Mouse (Mus musculus): Measurements from ENCODE around the gene Gm28557. TPM values are rescaled to one million over a fixed set of nuclear protein-coding genes. Genes with fewer than 3 reads are reported as not detected.
"Not testable (repeated sequence)": the region's sequence is repeated elsewhere in the genome, so short reads cannot be mapped to it uniquely, and the experiment has no call there.

Gm28557 gene
- 3.1 and 3.3 TPM in 2 replicates for polyA plus RNA-seq (2015; fragmentation: Nextera tagmentation; extraction: Ambion mirVana)

DNA sequence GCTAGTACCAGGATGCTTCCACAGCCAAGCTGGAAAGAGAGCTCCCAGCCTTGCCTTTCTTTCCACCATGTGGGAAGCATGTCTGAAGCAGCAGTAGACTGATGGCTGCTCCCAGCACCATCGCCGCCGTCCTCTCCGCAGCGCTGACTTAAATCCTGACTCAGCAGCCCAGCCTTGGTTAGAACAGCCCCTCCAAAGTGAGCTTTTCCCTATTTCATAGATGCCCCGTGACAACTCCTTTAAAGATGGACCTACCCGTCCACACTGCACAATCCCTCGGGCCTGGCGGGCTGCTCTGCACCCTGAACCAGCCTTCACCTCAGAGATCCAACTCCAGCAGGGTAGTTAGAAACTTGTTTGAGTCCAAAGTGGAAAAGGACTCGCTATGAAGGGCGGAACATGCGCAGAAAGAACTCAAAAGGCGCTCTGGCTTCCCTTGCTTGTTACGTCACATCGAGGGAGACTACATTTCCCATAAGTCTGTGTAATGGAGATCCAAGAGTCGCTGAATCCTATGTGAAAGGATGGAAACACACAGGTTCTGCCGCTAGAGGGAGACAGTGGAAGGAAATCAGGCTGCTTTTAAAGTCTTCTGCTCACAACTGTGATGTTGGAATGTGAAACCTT, at the start of gene Gm28557:
Gene Gm28557 (minus strand): TSS at position 411 of the 627 bp plus-strand sequence.
- Histone ChIP-seq H3K9ac (ENCODE audit: low read length) (peak within 1 kb of the TSS; percentile 87), H3K9me3 (replicated peaks; ENCODE audit: control insufficient read depth, low read length) (no peaks in the 10 kb centered on the region), H3K4me1 (ENCODE audit: control insufficient read depth, insufficient read depth, low read length) (peaks cover 8% of the 10 kb centered on the region), H3K27ac (ENCODE audit: low read length) (peak within 1 kb of the TSS; percentile 97), H3K27me3 (ENCODE audit: control insufficient read depth, insufficient read depth, low read length) (no peaks in the 10 kb centered on the region), H3K4me2 (ENCODE audit: low read depth, low read length) (peak within 1 kb of the TSS; percentile 71), H3K4me3 (replicated peaks; ENCODE audit: low read length) (peak within 1 kb of the TSS; percentile 81), H3K36me3 (ENCODE audit: control insufficient read depth, insufficient read depth, low read length) (peaks cover 9% of the 10 kb centered on the region)
- WGBS, result under 1% methylated on average over 17 of the region's 17 CpGs
- ATAC-seq (ENCODE audit: insufficient read depth, low FRiP score), result peak; percentile 98

DNA sequence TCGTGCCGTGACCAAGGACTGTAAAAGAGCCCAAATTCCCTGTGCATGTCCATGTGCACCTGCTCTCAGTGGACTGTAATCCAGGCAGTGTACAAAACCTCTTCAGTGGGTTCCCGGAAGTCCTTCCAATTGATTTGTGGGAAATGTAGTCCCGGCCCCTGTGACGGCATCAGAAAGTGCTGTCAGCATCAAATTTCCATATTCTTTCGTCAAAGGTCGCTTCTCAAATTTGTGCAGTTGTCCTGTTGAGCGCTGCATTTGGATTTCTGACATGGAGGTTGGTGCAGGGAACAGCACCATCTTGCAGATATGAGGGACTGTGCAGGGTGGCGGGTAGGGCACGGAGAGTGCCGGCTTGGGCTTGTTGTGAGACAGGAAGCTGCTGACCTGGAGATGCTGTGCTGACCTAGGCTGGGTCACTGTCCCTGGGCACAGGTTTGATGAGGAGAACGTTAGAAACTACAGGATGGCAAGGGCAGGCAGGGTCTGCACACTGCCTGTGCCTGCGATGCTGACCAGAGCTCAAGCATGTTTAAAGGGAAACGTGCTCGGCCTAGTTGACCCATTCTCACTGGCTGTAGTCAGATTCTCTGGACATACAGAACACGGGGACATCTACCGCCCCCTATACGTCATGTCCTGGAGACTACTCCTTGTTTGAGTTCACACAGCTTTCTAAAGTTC, 19.8 kb upstream of the Gm28557 start:
- WGBS, result under 1% methylated on average over 18 of the region's 18 CpGs
- H3K4me2 ChIP-seq (ENCODE audit: low read depth, low read length), result peak overlapping the region; percentile 80
- 0 out of 2 replicates have a peak, but pooled peaks cover 3% of the 10 kb centered on the region for H3K4me1 ChIP-seq (ENCODE audit: control insufficient read depth, insufficient read depth, low read length)
- H3K27ac ChIP-seq (ENCODE audit: low read length), result peak overlapping the region; percentile 48; the same call in 1 of the 2 replicates
- H3K36me3 ChIP-seq (ENCODE audit: control insufficient read depth, insufficient read depth, low read length), result no peaks in the 10 kb centered on the region
- H3K9me3 ChIP-seq (replicated peaks; ENCODE audit: control insufficient read depth, low read length), result no peaks in the 10 kb centered on the region
- no peaks in the 10 kb centered on the region for H3K27me3 ChIP-seq (ENCODE audit: control insufficient read depth, insufficient read depth, low read length)
- H3K4me3 ChIP-seq (replicated peaks; ENCODE audit: low read length), result peak overlapping the region; percentile 67
- peak; percentile 94 for ATAC-seq (ENCODE audit: insufficient read depth, low FRiP score)
- peak overlapping the region; percentile 78 for H3K9ac ChIP-seq (ENCODE audit: low read length)

DNA sequence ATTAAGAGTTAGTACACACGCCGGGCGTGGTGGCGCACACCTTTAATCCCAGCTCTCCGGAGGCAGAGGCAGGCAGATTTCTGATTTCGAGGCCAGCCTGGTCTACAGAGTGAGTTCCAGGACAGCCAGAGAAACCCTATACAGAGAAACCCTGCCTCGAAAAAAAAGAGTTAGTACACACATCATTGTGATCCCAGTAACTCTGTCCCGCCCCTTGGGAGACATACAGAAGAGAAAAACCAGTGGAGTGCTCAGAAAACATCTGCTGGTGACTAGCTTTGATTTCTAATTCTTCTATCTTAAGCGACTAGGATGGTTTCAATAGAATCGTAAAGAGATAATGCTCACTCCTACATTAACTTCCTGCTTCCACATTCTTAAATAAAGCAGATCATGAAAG, 19.1 kb upstream of the Gm28557 start:
- not testable (repeated sequence) for H3K4me3 ChIP-seq (replicated peaks; ENCODE audit: low read length); H3K27ac ChIP-seq (ENCODE audit: low read length); H3K27me3 ChIP-seq (ENCODE audit: control insufficient read depth, insufficient read depth, low read length); H3K9ac ChIP-seq (ENCODE audit: low read length); ATAC-seq (ENCODE audit: insufficient read depth, low FRiP score); H3K36me3 ChIP-seq (ENCODE audit: control insufficient read depth, insufficient read depth, low read length); H3K9me3 ChIP-seq (replicated peaks; ENCODE audit: control insufficient read depth, low read length); H3K4me1 ChIP-seq (ENCODE audit: control insufficient read depth, insufficient read depth, low read length)
- H3K4me2 ChIP-seq (ENCODE audit: low read depth, low read length), result peak overlapping the region; percentile 80
- WGBS, result 73% methylated on average over 10 of the region's 10 CpGs

DNA sequence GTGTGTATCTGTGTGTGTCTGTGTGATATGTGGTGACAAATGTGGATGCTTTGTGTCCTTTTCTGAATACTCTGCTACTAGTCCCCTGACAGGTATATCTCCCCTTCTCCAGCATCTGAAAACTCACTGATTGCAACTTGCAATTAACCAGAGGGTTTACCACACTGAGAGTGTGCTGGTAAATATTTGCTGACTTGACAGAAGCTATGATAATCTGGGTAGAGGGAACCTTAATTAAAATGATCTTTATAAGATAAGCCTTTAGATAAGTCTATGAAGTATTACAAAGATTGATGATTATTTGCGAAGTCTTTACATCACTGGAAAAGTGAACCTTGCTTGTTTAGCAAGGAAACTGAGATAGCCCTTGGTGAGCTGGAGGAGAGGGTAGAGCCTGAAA, 16.1 kb upstream of the Gm28557 start:
- no peak overlapping the region for H3K4me2 ChIP-seq (ENCODE audit: low read depth, low read length)
- ATAC-seq (ENCODE audit: insufficient read depth, low FRiP score), result no peak
- H3K9me3 ChIP-seq (replicated peaks; ENCODE audit: control insufficient read depth, low read length), result no peaks in the 10 kb centered on the region
- H3K36me3 ChIP-seq (ENCODE audit: control insufficient read depth, insufficient read depth, low read length), result no peaks in the 10 kb centered on the region
- H3K27me3 ChIP-seq (ENCODE audit: control insufficient read depth, insufficient read depth, low read length), result no peaks in the 10 kb centered on the region
- H3K27ac ChIP-seq (ENCODE audit: low read length), result no peak overlapping the region
- no peak overlapping the region for H3K4me3 ChIP-seq (replicated peaks; ENCODE audit: low read length)
- H3K4me1 ChIP-seq (ENCODE audit: control insufficient read depth, insufficient read depth, low read length), result 0 out of 2 replicates have a peak, but pooled peaks cover 3% of the 10 kb centered on the region
- 76% methylated on average over 1 of the region's 1 CpGs for WGBS
- H3K9ac ChIP-seq (ENCODE audit: low read length), result no peak overlapping the region

DNA sequence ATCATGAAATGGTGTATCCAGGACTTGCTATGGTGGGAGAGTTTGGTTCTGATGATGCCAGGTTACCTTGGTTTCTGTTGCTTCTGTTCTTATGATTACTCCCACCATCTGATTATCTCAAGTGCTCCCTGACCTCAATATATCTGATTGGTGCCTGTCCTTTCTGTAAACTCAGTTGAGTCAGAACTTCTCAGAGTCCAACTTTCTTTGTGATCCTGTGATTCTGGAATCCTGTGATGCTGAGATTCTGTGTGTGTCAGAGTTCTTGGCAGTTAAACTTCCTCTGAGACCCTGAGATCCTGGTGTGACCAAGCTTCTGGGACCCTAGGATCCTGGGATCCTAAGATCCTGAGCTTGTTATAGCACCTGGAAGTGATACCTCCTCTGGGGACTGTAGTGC, 13.0 kb upstream of the Gm28557 start, which contains the start of gene Zfp759:
Gene Zfp759 (plus strand): TSS at position 301 of the 400 bp plus-strand sequence.
- not testable (repeated sequence) for H3K9ac ChIP-seq (ENCODE audit: low read length); ATAC-seq (ENCODE audit: insufficient read depth, low FRiP score); H3K36me3 ChIP-seq (ENCODE audit: control insufficient read depth, insufficient read depth, low read length); H3K4me2 ChIP-seq (ENCODE audit: low read depth, low read length); H3K27me3 ChIP-seq (ENCODE audit: control insufficient read depth, insufficient read depth, low read length); H3K4me1 ChIP-seq (ENCODE audit: control insufficient read depth, insufficient read depth, low read length); H3K4me3 ChIP-seq (replicated peaks; ENCODE audit: low read length); H3K9me3 ChIP-seq (replicated peaks; ENCODE audit: control insufficient read depth, low read length); H3K27ac ChIP-seq (ENCODE audit: low read length)

DNA sequence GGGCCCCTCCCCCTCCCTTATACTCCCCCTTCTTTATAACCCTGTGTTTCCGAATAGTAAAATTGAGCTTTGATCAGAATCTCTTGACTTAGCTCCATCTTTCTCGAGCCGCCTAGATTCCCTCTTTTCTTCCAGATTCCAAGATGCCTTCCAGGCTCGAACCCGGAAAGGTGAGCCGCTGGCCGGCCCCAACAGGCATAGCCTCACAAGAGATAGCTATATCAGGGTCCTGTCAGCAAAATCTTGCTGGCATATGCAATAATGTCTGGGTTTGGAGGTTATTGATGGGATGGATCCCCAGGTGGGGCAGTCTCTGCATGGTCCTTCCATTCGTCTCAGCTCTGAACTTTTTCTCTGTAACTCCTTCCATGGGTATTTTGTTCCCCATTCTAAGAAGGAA, 7.8 kb upstream of the Gm28557 start, which contains the start of gene Rslcan18:
Gene Rslcan18 (minus strand): TSS at position 101 of the 400 bp plus-strand sequence.
- H3K4me2 ChIP-seq (ENCODE audit: low read depth, low read length); H3K9me3 ChIP-seq (replicated peaks; ENCODE audit: control insufficient read depth, low read length); H3K9ac ChIP-seq (ENCODE audit: low read length); H3K27ac ChIP-seq (ENCODE audit: low read length); ATAC-seq (ENCODE audit: insufficient read depth, low FRiP score); H3K4me1 ChIP-seq (ENCODE audit: control insufficient read depth, insufficient read depth, low read length); H3K27me3 ChIP-seq (ENCODE audit: control insufficient read depth, insufficient read depth, low read length); H3K4me3 ChIP-seq (replicated peaks; ENCODE audit: low read length); H3K36me3 ChIP-seq (ENCODE audit: control insufficient read depth, insufficient read depth, low read length): not testable (repeated sequence)
- WGBS, result 91% methylated on average over 8 of the region's 8 CpGs

DNA sequence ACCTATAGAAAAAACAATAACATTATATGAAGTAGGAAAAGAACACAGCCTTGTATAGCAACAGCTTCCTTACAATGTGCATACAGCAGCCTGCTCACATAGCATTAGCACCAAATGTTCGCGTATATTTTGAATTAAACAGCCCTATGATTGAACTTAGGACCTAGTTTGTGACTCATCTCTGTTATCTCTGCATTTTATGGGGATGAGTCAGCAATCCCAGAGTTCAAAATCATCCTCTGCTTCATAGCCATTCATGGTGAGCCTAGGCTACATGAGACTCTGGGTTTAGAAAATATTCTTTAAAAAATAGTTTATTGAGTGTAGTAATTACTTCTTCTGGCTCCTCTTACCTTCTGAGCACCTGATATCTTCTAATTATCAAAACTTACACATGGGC, 4.9 kb upstream of the Gm28557 start:
- H3K4me3 ChIP-seq (replicated peaks; ENCODE audit: low read length), result no peak overlapping the region
- 89% methylated on average over 2 of the region's 2 CpGs for WGBS
- H3K4me1 ChIP-seq (ENCODE audit: control insufficient read depth, insufficient read depth, low read length), result peaks cover 4% of the 10 kb centered on the region; the same call in 1 of the 2 replicates
- ATAC-seq (ENCODE audit: insufficient read depth, low FRiP score), result no peak
- no peak overlapping the region for H3K27ac ChIP-seq (ENCODE audit: low read length)
- no peak overlapping the region for H3K9ac ChIP-seq (ENCODE audit: low read length)
- no peak overlapping the region for H3K4me2 ChIP-seq (ENCODE audit: low read depth, low read length)
- H3K36me3 ChIP-seq (ENCODE audit: control insufficient read depth, insufficient read depth, low read length), result no peaks in the 10 kb centered on the region
- H3K9me3 ChIP-seq (replicated peaks; ENCODE audit: control insufficient read depth, low read length), result no peaks in the 10 kb centered on the region
- H3K27me3 ChIP-seq (ENCODE audit: control insufficient read depth, insufficient read depth, low read length), result no peaks in the 10 kb centered on the region

DNA sequence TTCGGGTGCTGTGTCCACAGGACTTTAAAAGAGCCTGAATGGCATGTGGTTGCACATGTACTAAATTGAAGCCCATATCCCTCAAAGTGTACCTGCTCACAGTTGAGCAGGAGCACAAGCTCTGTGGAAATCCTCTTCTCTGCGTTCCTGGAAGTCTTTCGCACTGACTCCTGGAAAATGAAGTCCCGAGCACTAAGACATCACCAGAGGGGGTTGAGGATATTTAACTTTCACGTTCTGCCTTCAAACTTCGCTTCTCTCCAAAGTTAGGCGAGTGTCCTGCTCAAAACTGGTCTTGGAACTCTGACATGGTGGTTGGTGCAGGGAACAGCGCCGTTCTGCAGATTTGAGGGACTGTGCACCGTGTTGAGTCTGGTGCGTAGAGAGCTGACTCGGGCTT, 3.7 kb upstream of the Gm28557 start:
- Histone ChIP-seq H3K4me2 (ENCODE audit: low read depth, low read length) (no peak overlapping the region), H3K27ac (ENCODE audit: low read length) (no peak overlapping the region), H3K4me3 (replicated peaks; ENCODE audit: low read length) (no peak overlapping the region), H3K9me3 (replicated peaks; ENCODE audit: control insufficient read depth, low read length) (no peaks in the 10 kb centered on the region), H3K27me3 (ENCODE audit: control insufficient read depth, insufficient read depth, low read length) (no peaks in the 10 kb centered on the region), H3K4me1 (ENCODE audit: control insufficient read depth, insufficient read depth, low read length) (peaks cover 8% of the 10 kb centered on the region), H3K9ac (ENCODE audit: low read length) (no peak overlapping the region), H3K36me3 (ENCODE audit: control insufficient read depth, insufficient read depth, low read length) (no peaks in the 10 kb centered on the region)
- 79% methylated on average over 12 of the region's 12 CpGs for WGBS
- no peak for ATAC-seq (ENCODE audit: insufficient read depth, low FRiP score)

DNA sequence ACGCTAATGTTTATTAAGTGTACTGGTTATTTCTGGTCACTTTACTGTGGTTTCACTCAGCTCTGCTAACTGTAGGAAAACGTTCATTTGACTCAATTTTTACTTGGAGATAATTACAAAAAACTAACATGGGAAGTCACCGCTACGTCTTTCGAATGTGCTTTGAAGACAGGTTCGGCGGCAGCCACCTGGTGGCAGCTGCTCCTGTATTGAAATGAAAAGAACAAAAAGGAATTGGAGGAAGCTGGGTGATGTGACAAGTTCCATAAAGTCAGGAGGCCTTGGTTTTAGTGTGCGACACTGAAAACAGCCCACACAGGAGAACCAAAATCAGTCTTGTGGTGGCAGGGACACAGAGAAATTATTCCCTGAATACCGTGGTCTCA, 410 bp upstream of the Gm28557 start:
- Histone ChIP-seq H3K4me1 (ENCODE audit: control insufficient read depth, insufficient read depth, low read length) (peaks cover 8% of the 10 kb centered on the region), H3K9me3 (replicated peaks; ENCODE audit: control insufficient read depth, low read length) (no peaks in the 10 kb centered on the region), H3K27ac (ENCODE audit: low read length) (peak overlapping the region; percentile 40), H3K4me2 (ENCODE audit: low read depth, low read length) (peak overlapping the region; percentile 55), H3K9ac (ENCODE audit: low read length) (peak overlapping the region; percentile 17; the same call in 1 of the 2 replicates), H3K4me3 (replicated peaks; ENCODE audit: low read length) (peak overlapping the region; percentile 81), H3K36me3 (ENCODE audit: control insufficient read depth, insufficient read depth, low read length) (peaks cover 9% of the 10 kb centered on the region), H3K27me3 (ENCODE audit: control insufficient read depth, insufficient read depth, low read length) (no peaks in the 10 kb centered on the region)
- ATAC-seq (ENCODE audit: insufficient read depth, low FRiP score), result peak; percentile 51; the same call in 1 of the 2 replicates
- WGBS, result 4% methylated on average over 9 of the region's 9 CpGs
